Mouse (Mus musculus) heart, postnatal 10 days (tissue): ENCODE measurements around the gene Aqp3. TPM values are rescaled to one million over a fixed set of nuclear protein-coding genes. Genes with fewer than 3 reads are reported as not detected.
"Not testable (repeated sequence)": the region's sequence is repeated elsewhere in the genome, so short reads cannot be mapped to it uniquely, and the experiment has no call there.

Experiments used
- DNase-seq, 2 experiments: peaks; one replicate each; pipeline ENCODE4 v3.0.0; 2021
- intact Hi-C: fragments of 180-260 bp; cut with DNase I; formaldehyde crosslinking; loops from one replicate; pipeline ENCODE4 v1.15.1; 2025
- total RNA-seq, 2 experiments: library from RNA; stranded (reverse); gene quantifications; 2 replicates each; pipeline ENCODE4 v1.2.3; 2021

The Aqp3 gene
- total RNA-seq, 2 experiments from 2014 or later, result 0.53 TPM; not detected in 1

- intact Hi-C loops, result no loop called here
- DNase-seq, result no peak
Observed at GRCm38 (mm10) chr4:41108717-41109425, 10.9 kb upstream of the Aqp3 start.

GRCm38 (mm10) chr4:41107440-41107839, 9.5 kb upstream of the Aqp3 start:
- intact Hi-C loops, result no loop called here
- no peak for DNase-seq

- intact Hi-C loops, result no loop called here
- DNase-seq, result no peak
Observed at GRCm38 (mm10) chr4:41102901-41103300, 4.9 kb upstream of the Aqp3 start.

GRCm38 (mm10) chr4:41100986-41101385, 3.0 kb upstream of the Aqp3 start:
- DNase-seq, result no peak
- intact Hi-C loops, result no loop called here

GRCm38 (mm10) chr4:41098577-41098951, 581 bp upstream of the Aqp3 start:
- intact Hi-C loops, result no loop called here
- no peak for DNase-seq

GRCm38 (mm10) chr4:41097381-41097780, 602 bp downstream of the Aqp3 start:
- intact Hi-C loops, result no loop called here

GRCm38 (mm10) chr4:41096794-41097193, 1.2 kb downstream of the Aqp3 start:
- DNase-seq, result no peak
- intact Hi-C loops, result no loop called here

More at GRCm38 (mm10) chr4:41097381-41097780, 602 bp downstream of the Aqp3 start:
- DNase-seq, result no peak

- no peak for DNase-seq
- intact Hi-C loops, result no loop called here
Observed at GRCm38 (mm10) chr4:41096169-41096568, 1.8 kb downstream of the Aqp3 start.

GRCm38 (mm10) chr4:41094361-41094760, 3.6 kb downstream of the Aqp3 start:
- intact Hi-C loops, result no loop called here
- peak; percentile 21 to 32 for DNase-seq

GRCm38 (mm10) chr4:41092958-41093357, 5.0 kb downstream of the Aqp3 start:
- intact Hi-C loops, result no loop called here
- no peak for DNase-seq

GRCm38 (mm10) chr4:41091391-41091790, 6.6 kb downstream of the Aqp3 start:
- intact Hi-C loops, result no loop called here
- DNase-seq, result no peak

GRCm38 (mm10) chr4:41089705-41090104, 8.3 kb downstream of the Aqp3 start:
- intact Hi-C loops, result no loop called here
- no peak for DNase-seq

- intact Hi-C loops, result no loop called here
- no peak for DNase-seq
Observed at GRCm38 (mm10) chr4:41089189-41089588, 8.8 kb downstream of the Aqp3 start.

- DNase-seq, result no peak
- intact Hi-C loops, result no loop called here
Observed at GRCm38 (mm10) chr4:41087459-41088298, 10.3 kb downstream of the Aqp3 start.

- intact Hi-C loops, result no loop called here
- DNase-seq, result no peak
Observed at GRCm38 (mm10) chr4:41086947-41087346, 11.0 kb downstream of the Aqp3 start.

- intact Hi-C loops, result no loop called here
- no peak for DNase-seq
Observed at GRCm38 (mm10) chr4:41084819-41085218, 13.2 kb downstream of the Aqp3 start.

- intact Hi-C loops, result not testable (repeated sequence)
Observed at GRCm38 (mm10) chr4:41082803-41083202, 15.2 kb downstream of the Aqp3 start.

GRCm38 (mm10) chr4:41081733-41082132, 16.2 kb downstream of the Aqp3 start:
- intact Hi-C loops, result no loop called here
- no peak for DNase-seq

More at GRCm38 (mm10) chr4:41082803-41083202, 15.2 kb downstream of the Aqp3 start:
- DNase-seq, result not testable (repeated sequence)

GRCm38 (mm10) chr4:41078726-41079125, 19.3 kb downstream of the Aqp3 start:
- intact Hi-C loops, result no loop called here
- no peak for DNase-seq

- no peak for DNase-seq
- intact Hi-C loops, result no loop called here
Observed at GRCm38 (mm10) chr4:41074461-41074860, 23.5 kb downstream of the Aqp3 start.

- DNase-seq, result no peak
- intact Hi-C loops, result no loop called here
Observed at GRCm38 (mm10) chr4:41073008-41073817, 24.8 kb downstream of the Aqp3 start.
